Mouse (Mus musculus): ENCODE results near the gene Selenof.
"Not testable (repeated sequence)": the region's sequence is repeated elsewhere in the genome, so short reads cannot be mapped to it uniquely, and the experiment has no call there.

Selenof gene

DNA sequence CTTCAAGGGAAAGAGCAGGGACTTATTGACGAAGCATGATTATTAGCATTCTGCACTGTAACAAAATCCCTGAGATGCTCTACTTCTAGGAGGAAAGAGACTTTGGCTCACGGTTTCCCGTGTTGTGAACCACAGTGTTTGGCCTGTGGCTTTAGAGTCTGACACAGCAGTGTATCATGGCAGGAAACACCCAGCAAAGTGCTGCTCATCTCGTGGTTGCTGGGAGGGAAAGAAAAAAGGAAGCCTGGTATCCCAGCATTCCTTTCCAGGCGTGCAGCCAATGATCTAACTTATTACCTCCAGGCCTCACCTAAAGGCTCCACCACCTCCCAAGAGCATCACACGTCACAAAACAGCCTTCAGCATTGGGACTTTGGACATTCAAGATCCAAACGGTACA, 32.7 kb downstream of the Selenof start:
- DNase-seq (ENCODE audit: low spot score), result no peak

- DNase-seq (ENCODE audit: low spot score), result no peak
Observed at GRCm38 (mm10) chr3:144603558-144603957, 33.5 kb downstream of the Selenof start.

- no peak for DNase-seq (ENCODE audit: low spot score)
Observed at GRCm38 (mm10) chr3:144604205-144604604, 34.1 kb downstream of the Selenof start.

GRCm38 (mm10) chr3:144605811-144606210, 35.7 kb downstream of the Selenof start:
- DNase-seq (ENCODE audit: low spot score), result not testable (repeated sequence)

DNA sequence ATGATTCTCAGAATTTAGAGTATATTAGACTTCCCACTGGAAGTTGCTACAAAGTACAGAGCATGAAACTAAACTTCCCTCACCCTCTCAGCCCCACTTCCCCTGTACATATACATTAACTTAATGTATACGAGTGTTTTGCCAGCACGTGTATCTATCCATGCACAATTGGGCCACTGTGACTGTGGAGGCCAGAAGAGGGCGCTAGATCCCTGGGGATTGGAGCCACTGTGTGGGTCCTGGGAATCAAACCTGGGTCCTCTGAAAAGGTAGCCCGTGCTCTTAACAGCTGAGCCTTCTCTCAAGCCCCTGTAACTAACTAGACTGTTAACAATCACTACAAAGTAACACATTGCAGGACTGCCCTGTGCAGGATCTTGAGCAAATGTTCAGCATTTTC, 36.3 kb downstream of the Selenof start:
- no peak for DNase-seq (ENCODE audit: low spot score)

GRCm38 (mm10) chr3:144608090-144608489, 38.0 kb downstream of the Selenof start:
- DNase-seq (ENCODE audit: low spot score), result no peak

- no peak for DNase-seq (ENCODE audit: low spot score)
Observed at GRCm38 (mm10) chr3:144610759-144611158, 40.7 kb downstream of the Selenof start.

DNA sequence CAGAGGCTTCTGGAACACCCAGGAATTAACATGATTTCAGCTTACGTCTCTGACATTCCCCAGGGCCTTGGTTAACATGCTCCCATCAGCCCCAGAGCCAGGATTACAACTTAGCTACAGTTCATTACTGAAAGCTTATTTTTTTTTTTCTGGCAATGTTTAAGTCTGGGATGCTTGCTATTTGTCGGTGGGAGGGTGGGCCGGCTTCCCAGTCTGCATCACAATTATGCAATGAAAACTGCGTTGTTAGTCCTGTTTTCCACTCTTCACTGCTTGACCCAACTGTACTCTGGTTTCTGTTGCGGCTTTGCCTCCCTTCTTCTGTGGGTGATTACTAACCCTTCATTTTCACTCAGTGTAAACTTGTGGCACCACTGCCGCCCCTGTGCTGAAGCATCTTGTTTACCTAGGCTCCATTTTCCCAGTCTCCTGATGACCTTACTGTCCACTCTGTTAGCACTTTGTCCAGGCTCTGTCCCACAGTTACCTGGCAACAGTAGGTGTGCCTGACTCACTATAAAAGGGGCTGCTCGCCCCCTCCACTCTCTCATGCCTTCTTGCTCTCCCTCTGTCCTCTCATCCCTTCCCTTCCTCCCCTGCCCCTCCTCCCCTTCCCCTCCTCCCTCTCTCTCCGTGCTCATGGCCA, 41.6 kb downstream of the Selenof start:
- DNase-seq (ENCODE audit: low spot score), result no peak

DNA sequence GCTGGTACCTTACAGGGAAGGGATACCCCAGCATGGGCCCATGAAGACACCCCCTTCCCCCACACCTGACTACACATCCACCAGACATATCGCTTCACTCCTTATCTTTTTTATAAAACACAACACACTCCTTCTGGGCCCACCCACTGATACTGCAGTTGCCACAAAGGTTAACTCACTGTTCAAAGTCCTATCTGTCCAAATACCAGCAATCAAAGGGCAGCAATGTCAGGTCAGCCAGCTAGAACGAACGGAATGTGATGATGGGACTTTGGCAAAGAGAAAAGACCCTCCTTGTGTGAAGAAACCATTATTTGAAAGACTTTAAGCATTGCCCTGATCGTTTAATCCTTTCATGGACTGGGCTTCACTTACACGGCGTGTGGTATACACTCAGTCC, 42.3 kb downstream of the Selenof start:
- DNase-seq (ENCODE audit: low spot score), result no peak

GRCm38 (mm10) chr3:144614277-144614676, 44.2 kb downstream of the Selenof start:
- DNase-seq (ENCODE audit: low spot score), result no peak

GRCm38 (mm10) chr3:144614698-144615097, 44.6 kb downstream of the Selenof start:
- no peak for DNase-seq (ENCODE audit: low spot score)

DNA sequence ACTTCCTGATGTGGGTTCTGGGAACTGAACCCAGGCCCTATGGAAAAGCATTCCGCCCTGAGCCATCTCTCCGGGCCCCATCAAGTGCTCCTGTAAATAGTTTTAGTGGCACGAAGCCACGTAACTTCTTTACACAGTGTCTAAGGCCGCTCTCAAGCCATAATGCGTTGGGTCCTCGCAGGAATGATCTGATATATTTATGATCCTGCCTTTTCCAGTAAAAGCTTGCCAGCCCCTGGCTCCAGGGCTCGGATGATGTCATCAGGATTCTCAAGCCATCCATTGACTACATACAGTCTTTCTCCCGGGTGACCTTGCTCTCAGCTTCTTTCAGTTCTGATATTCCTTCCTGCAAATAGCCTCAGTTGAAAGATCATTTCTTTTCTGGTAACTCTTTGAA, 45.4 kb downstream of the Selenof start:
- DNase-seq (ENCODE audit: low spot score), result no peak

DNA sequence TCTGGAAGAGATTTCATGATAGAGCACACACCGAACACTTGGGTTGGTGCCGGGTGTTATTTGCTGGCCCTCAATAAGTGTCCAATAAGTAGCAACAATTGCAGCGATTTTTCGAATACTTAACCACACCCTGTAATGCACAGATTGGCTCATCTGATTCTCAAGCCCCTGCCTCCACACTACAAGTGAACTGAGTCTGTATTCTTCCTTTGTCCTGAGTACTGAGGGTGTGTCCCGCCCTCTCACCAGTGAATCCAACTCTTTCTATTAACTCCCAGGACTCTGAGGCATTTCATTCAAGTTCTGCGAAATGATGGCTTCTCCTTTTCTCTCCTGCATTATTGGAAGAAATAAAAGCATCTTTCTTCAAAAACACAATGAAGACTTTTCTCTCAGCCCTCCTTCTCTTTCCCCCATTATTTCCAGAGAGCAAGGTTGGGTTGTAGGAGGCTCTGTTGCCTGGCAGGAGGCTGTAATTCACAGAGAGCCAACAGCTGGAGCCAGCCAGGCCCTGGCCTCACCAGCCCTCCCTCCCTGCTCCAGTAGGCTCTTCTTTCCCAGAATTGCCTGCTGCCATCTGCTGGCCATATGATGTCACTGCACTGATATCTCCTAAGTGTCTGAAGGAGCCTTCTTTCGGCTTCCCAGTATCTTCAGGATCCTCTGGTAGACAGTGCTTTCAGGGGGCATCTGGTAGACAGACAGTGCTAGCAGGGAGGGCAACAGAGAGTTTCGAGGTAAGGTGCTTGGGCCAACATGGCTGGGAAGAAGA, 46.7 kb downstream of the Selenof start:
- DNase-seq (ENCODE audit: low spot score), result peak; percentile 94

- DNase-seq (ENCODE audit: low spot score), result no peak
Observed at GRCm38 (mm10) chr3:144617633-144618180, 47.6 kb downstream of the Selenof start.

GRCm38 (mm10) chr3:144622930-144623612, 53.0 kb downstream of the Selenof start:
- DNase-seq (ENCODE audit: low spot score), result peak; percentile 44

DNA sequence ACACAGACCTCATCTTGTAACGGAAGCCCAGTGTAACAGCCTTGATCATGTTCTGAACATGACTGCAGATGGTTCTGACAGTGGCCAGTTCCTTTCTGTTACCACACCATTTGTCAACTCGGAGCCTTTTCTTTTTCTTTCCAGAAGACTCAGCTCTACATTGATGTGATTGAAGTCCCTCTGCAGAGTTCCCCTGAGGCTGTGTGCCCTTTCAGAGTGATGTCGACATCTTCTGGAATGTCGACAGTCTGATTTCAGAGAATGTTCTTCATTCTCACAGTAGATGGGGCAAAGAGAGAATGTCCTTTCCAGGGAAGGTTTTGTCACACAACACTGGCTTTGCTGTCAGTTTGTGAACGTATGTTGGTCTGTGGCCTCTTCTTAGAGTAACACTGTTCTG, 55.6 kb downstream of the Selenof start:
- DNase-seq (ENCODE audit: low spot score), result no peak

DNA sequence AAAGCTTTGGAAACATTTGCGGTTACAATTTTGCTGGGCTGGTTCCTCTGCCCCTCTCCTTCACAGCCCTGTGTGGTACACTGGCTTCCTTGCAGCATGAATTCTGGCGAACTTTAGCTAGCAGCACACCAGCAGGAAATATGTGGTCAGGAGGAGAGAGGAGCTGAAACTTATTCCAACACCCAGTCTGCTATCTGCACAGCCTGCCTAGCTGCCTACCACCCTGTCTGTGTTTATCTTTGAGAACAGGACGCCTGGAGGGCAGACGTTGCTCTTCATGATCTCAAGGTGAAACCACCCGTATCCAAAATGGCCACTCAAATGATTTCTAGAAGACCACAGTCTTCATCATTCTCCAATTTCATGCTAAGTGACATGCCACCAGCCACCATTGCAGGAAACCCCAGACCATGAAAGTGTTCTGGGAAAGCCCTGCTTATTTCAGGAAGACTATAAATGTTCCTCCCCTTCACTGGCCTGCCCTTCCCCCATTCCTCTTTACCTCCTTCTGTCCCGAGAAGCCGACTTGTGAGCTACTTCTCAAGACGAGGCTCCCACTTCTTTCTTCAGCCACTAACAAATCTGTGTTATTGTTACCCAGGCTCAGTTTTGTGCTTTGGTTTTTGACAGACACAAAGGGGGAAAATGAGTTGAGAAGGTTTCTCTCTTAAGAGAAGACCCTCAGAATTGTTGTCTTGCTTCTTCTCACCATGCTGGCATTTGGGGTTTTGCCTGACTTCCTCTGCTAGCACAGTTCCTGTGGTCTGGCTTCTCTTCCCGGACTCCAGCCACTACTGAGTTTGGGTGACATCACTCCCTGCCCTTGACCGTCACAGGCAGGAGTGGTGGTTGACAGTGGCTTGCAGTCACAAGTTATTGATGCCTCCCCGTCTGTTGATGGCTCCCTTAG, 58.2 kb downstream of the Selenof start:
- DNase-seq (ENCODE audit: low spot score), result no peak

- no peak for DNase-seq (ENCODE audit: low spot score)
Observed at GRCm38 (mm10) chr3:144628915-144629230, 58.8 kb downstream of the Selenof start.

GRCm38 (mm10) chr3:144635236-144635635, 65.1 kb downstream of the Selenof start:
- no peak for DNase-seq (ENCODE audit: low spot score)

- no peak for DNase-seq (ENCODE audit: low spot score)
Observed at GRCm38 (mm10) chr3:144638110-144638509, 68.0 kb downstream of the Selenof start.

DNA sequence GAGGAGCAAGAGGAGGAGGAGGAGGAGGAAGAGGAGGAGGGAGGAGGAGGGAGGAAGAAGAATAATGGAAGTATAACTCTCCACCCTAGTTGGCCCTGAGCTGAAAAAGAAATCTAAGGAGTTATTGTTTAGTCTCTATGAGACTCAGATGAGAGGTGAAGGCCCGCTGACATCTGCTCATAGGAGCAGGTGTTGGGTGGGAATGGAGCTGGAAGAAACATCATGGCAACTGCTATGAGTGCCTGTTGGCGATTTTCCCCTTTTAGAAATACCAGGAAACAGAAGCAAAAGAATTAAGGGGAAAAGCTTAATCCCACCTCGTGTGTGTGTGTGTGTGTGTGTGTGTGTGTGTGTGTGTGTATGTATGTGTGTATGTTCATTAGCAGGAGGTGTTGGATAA, 69.3 kb downstream of the Selenof start:
- DNase-seq (ENCODE audit: low spot score), result no peak

DNA sequence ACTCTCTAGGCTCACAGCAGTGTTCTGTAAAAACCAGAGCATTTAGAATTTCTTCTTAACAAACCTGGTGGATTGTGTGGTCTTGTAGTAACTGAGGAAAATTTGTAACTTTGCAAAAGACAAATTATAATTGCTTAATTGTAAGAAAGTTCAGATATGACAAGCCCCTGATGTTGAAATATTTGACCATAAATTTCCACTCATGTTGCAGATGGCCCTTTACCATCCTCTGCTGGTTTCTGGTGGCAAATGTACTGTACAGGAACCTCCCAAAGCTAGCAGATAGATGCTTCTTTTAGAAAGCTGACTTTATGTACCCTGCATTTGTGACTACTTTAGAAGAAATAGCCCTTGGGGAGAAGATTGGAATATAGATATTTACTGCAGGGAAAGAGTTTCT, 69.9 kb downstream of the Selenof start:
- DNase-seq (ENCODE audit: low spot score), result no peak
